Mouse (Mus musculus) heart, postnatal 0 days (tissue): ENCODE measurements around the gene Fabp7. TPM values are rescaled to one million over a fixed set of nuclear protein-coding genes. Genes with fewer than 3 reads are reported as not detected.

Experiments used
- ATAC-seq: fragments of 200-750 bp; cut with Nextera tagmentation; 2 replicates; pipeline ENCODE4 v1.8.0; 2017; ENCODE audit warnings: low read depth, moderate number of reproducible peaks, moderate library complexity; ENCODE audit not compliant: insufficient read depth
- DNase-seq: peaks from one replicate; pipeline ENCODE4 v3.0.0-alpha.2; 2016; ENCODE audit warnings: low spot score
- H3K27ac ChIP-seq: fragments of 300-500 bp; sonication (generic); 2 replicates; pipeline ENCODE4 v1.5.1; 2014; ENCODE audit warnings: low read depth, mild to moderate bottlenecking
- H3K27me3 ChIP-seq: fragments of 300-500 bp; sonication (generic); 2 replicates; pipeline ENCODE4 v1.6.1; 2014; ENCODE audit warnings: low read length, mixed read lengths; ENCODE audit not compliant: control insufficient read depth, insufficient read depth
- H3K36me3 ChIP-seq: fragments of 300-500 bp; sonication (generic); replicated peaks from 2 replicates; pipeline ENCODE4 v1.6.1; 2014; ENCODE audit warnings: low read length, mixed read lengths; ENCODE audit not compliant: control insufficient read depth, insufficient read depth
- H3K4me1 ChIP-seq: fragments of 300-500 bp; sonication (generic); 2 replicates; pipeline ENCODE4 v1.6.1; 2014; ENCODE audit warnings: antibody characterized with exemption; ENCODE audit not compliant: control insufficient read depth, insufficient read depth
- H3K4me2 ChIP-seq: fragments of 300-500 bp; sonication (generic); 2 replicates; pipeline ENCODE4 v1.6.1; 2014; ENCODE audit warnings: low read depth, mild to moderate bottlenecking, low read length, moderate library complexity
- H3K4me3 ChIP-seq: fragments of 300-500 bp; sonication (generic); 2 replicates; pipeline ENCODE4 v1.5.1; 2014; ENCODE audit warnings: low read depth, low read length
- H3K9ac ChIP-seq: fragments of 300-500 bp; sonication (generic); replicated peaks from 2 replicates; pipeline ENCODE4 v1.6.1; 2014; ENCODE audit warnings: low read depth, low read length, mixed read lengths
- H3K9me3 ChIP-seq: fragments of 300-500 bp; sonication (generic); replicated peaks from 2 replicates; pipeline ENCODE4 v1.6.1; 2016; ENCODE audit warnings: low read length; ENCODE audit not compliant: control insufficient read depth
- CTCF ChIP-seq: IDR thresholded peaks from 2 replicates; pipeline ENCODE4 v1.5.1; 2016; ENCODE audit warnings: antibody characterized with exemption, control low read depth, low read depth
- EP300 ChIP-seq: IDR thresholded peaks from 2 replicates; pipeline ENCODE4 v1.6.1; 2016; ENCODE audit warnings: antibody characterized with exemption, low read depth
- WGBS: fragments of 180-500 bp; shearing (Covaris S2); extraction: QIAGEN DNeasy Blood & Tissue Kit; methylation state at CpG from one replicate; pipeline ENCODE4 v1.1.7; 2014; 5-methylcytosine and 5-hydroxymethylcytosine counted together
- polyA plus RNA-seq: library from polyadenylated mRNA; unstranded; fragments of >200 nt; fragmentation: Nextera tagmentation; extraction: Ambion mirVana; gene quantifications from 2 replicates; pipeline ENCODE4 v1.2.1, GENCODE M21; 2015
- total RNA-seq: library from RNA; depleted of rRNA; stranded (reverse); fragments of >200 nt; gene quantifications from 2 replicates; pipeline ENCODE4 v1.2.3, GENCODE M21; 2014; ENCODE audit warnings: low replicate concordance

Gene Fabp7
- total and polyA plus RNA-seq, 2 experiments from 2014 or later = 7.3 to 7.9 TPM

GRCm38 (mm10) chr10:57807754-57808153 lies 23.1 kb downstream of the Fabp7 start:
- TF ChIP-seq EP300 = no peak
- TF ChIP-seq CTCF = no peak
- no peak for ATAC-seq

GRCm38 (mm10) chr10:57812161-57812856 lies 27.6 kb downstream of the Fabp7 start:
- Histone ChIP-seq H3K4me2 (no peak overlapping the region), H3K9me3 (no peaks in the 10 kb centered on the region), H3K27me3 (no peaks in the 10 kb centered on the region), H3K4me3 (no peak overlapping the region), H3K27ac (no peak overlapping the region), H3K4me1 (no peaks in the 10 kb centered on the region), H3K36me3 (peaks cover 17% of the 10 kb centered on the region), H3K9ac (no peak overlapping the region)
- DNase-seq (no peak), ATAC-seq (no peak)
- TF ChIP-seq CTCF (no peak), EP300 (no peak)
- WGBS = 72% methylated on average over 5 of the region's 5 CpGs

More at GRCm38 (mm10) chr10:57807754-57808153, 23.1 kb downstream of the Fabp7 start:
- Histone ChIP-seq H3K27ac (no peak overlapping the region), H3K4me2 (no peak overlapping the region), H3K9ac (no peak overlapping the region), H3K9me3 (no peaks in the 10 kb centered on the region), H3K36me3 (peaks cover 47% of the 10 kb centered on the region), H3K4me1 (no peaks in the 10 kb centered on the region), H3K27me3 (no peaks in the 10 kb centered on the region), H3K4me3 (no peak overlapping the region)
- 85% methylated on average over 6 of the region's 6 CpGs for WGBS
- DNase-seq = no peak

DNA sequence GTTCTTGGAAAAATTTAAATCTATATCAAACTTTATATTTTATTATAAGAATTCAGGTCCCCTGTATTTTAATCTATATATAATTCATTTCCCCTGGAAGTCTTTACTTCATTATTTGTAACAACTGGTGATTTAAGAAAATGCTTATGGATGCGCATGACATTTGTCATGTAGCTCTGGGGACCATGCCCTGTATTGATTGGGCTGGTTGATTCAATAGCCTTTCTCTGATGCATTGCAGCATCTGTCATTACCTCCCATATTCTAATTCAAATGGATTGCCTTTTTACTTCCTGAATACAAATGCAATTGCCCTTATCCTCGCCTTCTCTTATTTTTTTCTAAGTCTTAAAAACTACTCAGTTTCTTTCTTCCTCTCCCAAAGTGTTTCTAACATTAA lies 29.6 kb downstream of the Fabp7 start:
- Histone ChIP-seq H3K27ac (no peak overlapping the region), H3K4me2 (no peak overlapping the region), H3K9me3 (no peaks in the 10 kb centered on the region), H3K4me1 (no peaks in the 10 kb centered on the region), H3K36me3 (peaks cover 8% of the 10 kb centered on the region; the same call in 1 of the 2 replicates), H3K27me3 (no peaks in the 10 kb centered on the region), H3K9ac (no peak overlapping the region), H3K4me3 (no peak overlapping the region)
- TF ChIP-seq CTCF = no peak
- TF ChIP-seq EP300 = no peak
- DNase-seq (no peak), ATAC-seq (no peak)
- WGBS = 77% methylated on average over 2 of the region's 2 CpGs

DNA sequence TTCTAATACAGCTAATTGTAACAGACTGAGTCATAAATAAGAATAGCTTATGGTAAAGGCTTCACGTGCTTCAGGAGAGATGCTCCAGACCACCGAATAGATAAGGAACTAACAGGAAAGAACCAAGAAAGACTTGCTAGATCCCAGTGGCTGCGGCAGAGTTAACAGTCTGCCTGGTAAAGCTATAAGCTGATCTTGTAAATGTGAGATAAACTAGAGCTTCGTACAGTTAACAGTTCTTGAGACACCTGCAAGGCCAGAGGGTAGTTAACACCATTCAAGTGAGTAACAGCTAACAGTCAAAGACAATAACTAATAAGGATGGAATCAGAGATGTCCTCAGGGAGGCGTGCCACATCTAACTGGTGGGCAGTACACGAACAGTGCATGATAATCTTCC lies 31.2 kb downstream of the Fabp7 start:
- Histone ChIP-seq H3K9ac (no peak overlapping the region), H3K4me2 (no peak overlapping the region), H3K4me1 (no peaks in the 10 kb centered on the region), H3K9me3 (no peaks in the 10 kb centered on the region), H3K27ac (no peak overlapping the region), H3K4me3 (no peak overlapping the region), H3K36me3 (0 out of 2 replicates have a peak, but pooled peaks cover 7% of the 10 kb centered on the region), H3K27me3 (no peaks in the 10 kb centered on the region)
- 62% methylated on average over 6 of the region's 6 CpGs for WGBS
- DNase-seq = no peak
- no peak for ATAC-seq
- TF ChIP-seq EP300 (no peak), CTCF (no peak)

DNA sequence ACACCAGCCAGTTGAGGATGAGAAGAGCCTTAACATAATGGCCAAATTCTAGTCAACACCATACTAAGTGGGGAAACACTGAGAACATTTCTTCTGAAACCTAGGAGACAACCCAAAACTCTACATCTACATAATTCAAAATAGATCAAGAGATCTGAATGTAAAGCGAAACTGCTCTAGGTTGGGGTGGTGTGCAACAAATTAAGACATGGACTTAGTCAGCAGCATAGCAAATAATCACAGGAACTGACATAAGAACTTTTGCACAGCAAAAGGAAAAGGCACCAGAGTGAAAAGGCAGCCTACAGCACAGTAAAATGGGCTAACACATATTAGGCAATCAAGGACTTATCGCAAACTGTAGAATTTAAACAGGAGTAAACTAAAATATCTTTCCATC lies 34.5 kb downstream of the Fabp7 start:
- H3K27me3 ChIP-seq = no peaks in the 10 kb centered on the region
- ATAC-seq (no peak), DNase-seq (no peak)
- no peak overlapping the region for H3K4me3 ChIP-seq
- H3K9me3 ChIP-seq = no peaks in the 10 kb centered on the region
- no peak for TF ChIP-seq CTCF
- no peak for TF ChIP-seq EP300
- WGBS = 87% methylated on average over 2 of the region's 2 CpGs
- H3K9ac ChIP-seq = no peak overlapping the region
- no peak overlapping the region for H3K4me2 ChIP-seq
- H3K4me1 ChIP-seq = no peaks in the 10 kb centered on the region
- H3K27ac ChIP-seq = no peak overlapping the region
- no peaks in the 10 kb centered on the region for H3K36me3 ChIP-seq

- WGBS = 69% methylated on average over 3 of the region's 3 CpGs
- ATAC-seq (no peak), DNase-seq (no peak)
- H3K4me2 ChIP-seq = no peak overlapping the region
- TF ChIP-seq EP300 (no peak), CTCF (no peak)
- no peak overlapping the region for H3K27ac ChIP-seq
- H3K9me3 ChIP-seq = no peaks in the 10 kb centered on the region
- H3K4me3 ChIP-seq = no peak overlapping the region
- no peaks in the 10 kb centered on the region for H3K36me3 ChIP-seq
- H3K9ac ChIP-seq = no peak overlapping the region
- H3K4me1 ChIP-seq = no peaks in the 10 kb centered on the region
- no peaks in the 10 kb centered on the region for H3K27me3 ChIP-seq
Observed at GRCm38 (mm10) chr10:57822473-57822872, 37.8 kb downstream of the Fabp7 start.
